Mouse (Mus musculus) stomach, postnatal 0 days (tissue): ENCODE results near the gene Ppp3cb.

Experiments used
- CTCF ChIP-seq: IDR thresholded peaks from 2 replicates; pipeline ENCODE4 v1.5.1; 2016; ENCODE audit warnings: antibody characterized with exemption, low read depth, mild to moderate bottlenecking, moderate library complexity
- EP300 ChIP-seq: optimal IDR thresholded peaks from 2 replicates; pipeline ENCODE3; 2016; ENCODE audit warnings: antibody characterized with exemption

DNA sequence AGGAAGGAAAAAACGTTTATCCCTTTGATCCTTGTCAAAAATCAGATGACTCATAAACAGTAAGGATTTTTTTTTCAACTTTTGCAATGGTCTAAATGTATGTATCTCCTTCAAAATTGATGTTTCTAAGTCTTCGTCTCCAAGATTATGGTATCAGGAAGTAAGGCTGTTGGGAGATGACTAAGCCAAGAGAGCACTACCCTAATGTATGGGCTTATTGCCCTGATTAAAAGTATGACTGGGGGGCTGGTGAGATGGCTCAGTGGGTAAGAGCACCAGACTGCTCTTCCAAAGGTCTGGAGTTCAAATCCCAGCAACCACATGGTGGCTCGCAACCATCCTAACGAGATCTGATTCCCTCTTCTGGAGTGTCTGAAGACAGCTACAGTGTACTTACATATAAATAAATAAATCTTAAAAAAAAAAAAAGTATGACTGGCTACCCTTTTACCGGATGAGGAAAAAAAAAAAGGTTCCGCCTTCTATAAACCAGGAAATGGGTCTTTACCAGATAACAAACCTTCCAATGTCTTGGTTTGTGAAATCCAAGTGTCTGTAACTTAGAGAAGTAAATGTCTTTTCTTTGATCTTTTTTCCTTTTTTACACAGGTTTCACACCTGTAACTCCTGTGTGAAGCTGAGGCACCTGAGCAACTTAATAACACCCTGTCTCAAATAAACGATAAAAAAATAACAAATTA is 64.2 kb downstream of the Ppp3cb start:
- no peak for TF ChIP-seq CTCF
- no peak for TF ChIP-seq EP300
